Mouse (Mus musculus) stomach, postnatal 0 days (tissue): Measurements from ENCODE around the gene Tmem9.

Experiments used
- CTCF ChIP-seq: IDR thresholded peaks from 2 replicates; pipeline ENCODE4 v1.5.1; 2016; ENCODE audit warnings: antibody characterized with exemption, low read depth, mild to moderate bottlenecking, moderate library complexity
- EP300 ChIP-seq: optimal IDR thresholded peaks from 2 replicates; pipeline ENCODE3; 2016; ENCODE audit warnings: antibody characterized with exemption

DNA sequence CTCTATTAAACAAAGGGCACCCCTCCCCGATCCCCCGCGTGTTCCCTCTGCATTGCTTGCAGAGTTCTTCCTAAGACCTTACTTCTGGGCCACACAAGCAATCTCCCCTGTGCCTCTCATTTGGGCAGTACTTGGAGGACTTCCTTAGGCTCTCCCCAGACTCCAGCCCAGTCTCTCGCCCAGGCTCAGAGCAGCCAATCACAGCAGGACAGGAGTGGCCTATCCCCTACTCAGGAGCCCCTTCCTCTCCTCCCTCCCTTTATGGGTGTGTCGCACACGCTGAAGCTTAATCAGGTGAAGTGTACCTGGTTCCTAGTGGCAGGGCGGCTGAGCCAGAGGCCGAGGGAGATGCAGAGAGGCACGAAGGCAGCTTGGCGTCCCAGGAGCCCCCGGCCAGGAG is 32.5 kb downstream of the Tmem9 start:
- TF ChIP-seq CTCF = no peak
- no peak for TF ChIP-seq EP300
